8 mouse cellular contexts compared by ENCODE assay signal in the genomic region with DNA sequence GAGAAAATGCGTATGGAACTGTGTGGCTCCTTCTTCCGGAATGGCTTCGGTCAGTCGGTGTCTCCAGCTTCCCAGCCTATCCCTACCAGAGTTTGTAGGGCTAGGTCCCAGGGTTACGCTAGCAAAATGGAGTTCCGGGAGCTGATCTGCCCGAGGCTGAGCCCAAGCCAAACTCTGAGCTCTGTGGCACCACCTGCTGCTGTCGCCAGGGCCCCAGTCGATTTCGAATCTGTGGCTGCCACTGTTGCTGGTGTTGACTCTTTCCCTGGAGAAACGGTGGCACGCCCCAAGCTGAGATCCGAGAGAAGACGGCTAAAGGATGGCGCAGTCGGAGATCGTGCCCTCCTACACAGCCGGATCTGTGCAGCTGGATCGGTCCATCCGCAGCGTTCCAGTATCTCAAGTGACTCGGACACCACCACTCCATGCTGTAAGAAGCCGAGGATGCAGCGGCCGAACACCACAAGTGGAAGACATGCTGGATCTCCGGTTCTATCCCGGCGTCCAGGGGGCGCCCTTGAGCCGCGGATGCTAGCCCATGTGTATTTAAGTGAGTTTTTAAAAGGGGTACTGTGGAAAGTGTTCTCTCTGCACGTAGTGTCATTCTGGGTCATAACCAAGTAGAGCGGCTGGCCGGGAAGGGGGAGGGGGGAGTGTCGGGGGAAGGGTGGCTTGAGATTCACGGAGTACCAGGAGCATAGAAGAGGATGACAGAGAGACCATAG. TPM values are rescaled to one million over a fixed set of nuclear protein-coding genes. Genes with fewer than 3 reads are reported as not detected.
A peak's percentile ranks its signal among the peaks of the same experiment; 100 is the strongest.
DNase-seq lines count a peak whose midpoint lies in the region; ATAC-seq and TF ChIP-seq lines count a peak whose summit lies in the region.

No protein-coding gene starts in this region.

- H3K27ac ChIP-seq in embryonic facial prominence, embryonic 14.5 days (replicated peaks; ENCODE audit: low read depth, low read length) = no peak overlapping the region
- peak overlapping the region; percentile 53; the same call in 1 of the 2 replicates for H3K27ac ChIP-seq in kidney, embryonic 14.5 days (ENCODE audit: low read depth, low read length)
- H3K27ac ChIP-seq in limb, embryonic 15.5 days = peak overlapping the region; percentile 57
- no peak overlapping the region; the same call in 1 of the 2 replicates for H3K27ac ChIP-seq in midbrain, postnatal 0 days (ENCODE audit: low read depth, low read length)

- H3K9ac ChIP-seq in embryonic facial prominence, embryonic 14.5 days (ENCODE audit: low read depth, low read length) = peak overlapping the region; percentile 65
- peak overlapping the region; percentile 53 for H3K9ac ChIP-seq in kidney, embryonic 14.5 days (ENCODE audit: low read depth, low read length)
- peak overlapping the region; percentile 26; the same call in 1 of the 2 replicates for H3K9ac ChIP-seq in limb, embryonic 15.5 days
- H3K9ac ChIP-seq in midbrain, postnatal 0 days (replicated peaks; ENCODE audit: low read length, poor library complexity, severe bottlenecking) = peak overlapping the region; percentile 42; the same call in 1 of the 2 replicates

- peak overlapping the region; percentile 45 for H3K4me3 ChIP-seq in embryonic facial prominence, embryonic 14.5 days (ENCODE audit: low read depth, low read length)
- peak overlapping the region; percentile 41 for H3K4me3 ChIP-seq in kidney, embryonic 14.5 days (ENCODE audit: low read length)
- peak overlapping the region; percentile 49 for H3K4me3 ChIP-seq in limb, embryonic 15.5 days
- H3K4me3 ChIP-seq in midbrain, postnatal 0 days (ENCODE audit: low read depth, low read length) = peak overlapping the region; percentile 30

- peaks cover 3% of the 10 kb centered on the region; the same call in 1 of the 2 replicates for H3K36me3 ChIP-seq in embryonic facial prominence, embryonic 14.5 days (ENCODE audit: control insufficient read depth, insufficient read depth, low read length)
- no peaks in the 10 kb centered on the region for H3K36me3 ChIP-seq in kidney, embryonic 14.5 days (ENCODE audit: control insufficient read depth, insufficient read depth, low read length)
- no peaks in the 10 kb centered on the region for H3K36me3 ChIP-seq in limb, embryonic 15.5 days
- H3K36me3 ChIP-seq in midbrain, postnatal 0 days (ENCODE audit: insufficient read depth, low read length) = no peaks in the 10 kb centered on the region

- DNase-seq in 3134 (ENCODE audit: extremely low read depth, insufficient read length, low spot score) = peak; percentile 17
- peak; percentile 90 for DNase-seq in adrenal gland, postnatal 25 days
- peak; percentile 85 for DNase-seq in embryonic facial prominence, embryonic 14.5 days (ENCODE audit: low spot score)
- DNase-seq in heart, adult 9 months (ENCODE audit: low spot score in 2 of 2) = peak; percentile 74 to 83
- DNase-seq in midbrain, postnatal 0 days (ENCODE audit: low spot score) = peak; percentile 75
- DNase-seq in spleen, postnatal 36 days (ENCODE audit: low spot score in 2 of 2) = peak; percentile 80 to 88

- 1% methylated on average over 36 of the region's 36 CpGs for WGBS in embryonic facial prominence, embryonic 14.5 days
- 1% methylated on average over 36 of the region's 36 CpGs for WGBS in kidney, embryonic 14.5 days
- WGBS in limb, embryonic 15.5 days = 1% methylated on average over 36 of the region's 36 CpGs
- 1% methylated on average over 36 of the region's 36 CpGs for WGBS in midbrain, postnatal 0 days

- no peaks in the 10 kb centered on the region for H3K27me3 ChIP-seq in embryonic facial prominence, embryonic 14.5 days (replicated peaks; ENCODE audit: control insufficient read depth, insufficient read depth, low read length)
- no peaks in the 10 kb centered on the region for H3K27me3 ChIP-seq in kidney, embryonic 14.5 days (ENCODE audit: control insufficient read depth, insufficient read depth, low read length)
- H3K27me3 ChIP-seq in limb, embryonic 15.5 days = no peaks in the 10 kb centered on the region
- no peaks in the 10 kb centered on the region for H3K27me3 ChIP-seq in midbrain, postnatal 0 days (ENCODE audit: insufficient read depth, low read length)

- ATAC-seq in embryonic facial prominence, embryonic 14.5 days (ENCODE audit: low read depth) = peak; percentile 81
- ATAC-seq in kidney, embryonic 14.5 days (ENCODE audit: low FRiP score, low TSS enrichment) = peak; percentile 78
- peak; percentile 63; the same call in 1 of the 2 replicates for ATAC-seq in limb, embryonic 15.5 days (ENCODE audit: insufficient number of reproducible peaks, low FRiP score, low TSS enrichment, low read depth)
- ATAC-seq in midbrain, postnatal 0 days (ENCODE audit: low FRiP score) = peak; percentile 52; the same call in 1 of the 2 replicates

- H3K9me3 ChIP-seq in embryonic facial prominence, embryonic 14.5 days (ENCODE audit: control insufficient read depth, low read length) = no peaks in the 10 kb centered on the region
- no peaks in the 10 kb centered on the region for H3K9me3 ChIP-seq in kidney, embryonic 14.5 days (ENCODE audit: control insufficient read depth, low read length)
- H3K9me3 ChIP-seq in limb, embryonic 15.5 days = no peaks in the 10 kb centered on the region
- no peaks in the 10 kb centered on the region for H3K9me3 ChIP-seq in midbrain, postnatal 0 days (ENCODE audit: low read length)

- no peaks in the 10 kb centered on the region; the same call in 1 of the 2 replicates for H3K4me1 ChIP-seq in embryonic facial prominence, embryonic 14.5 days (ENCODE audit: control insufficient read depth, insufficient read depth, low read length)
- peaks cover 12% of the 10 kb centered on the region for H3K4me1 ChIP-seq in kidney, embryonic 14.5 days (ENCODE audit: control insufficient read depth, insufficient read depth, low read length)
- peaks cover 8% of the 10 kb centered on the region; the same call in 1 of the 2 replicates for H3K4me1 ChIP-seq in limb, embryonic 15.5 days
- peaks cover 4% of the 10 kb centered on the region; the same call in 1 of the 2 replicates for H3K4me1 ChIP-seq in midbrain, postnatal 0 days (ENCODE audit: insufficient read depth, low read length)

- peak overlapping the region; percentile 68 for H3K4me2 ChIP-seq in embryonic facial prominence, embryonic 14.5 days (ENCODE audit: low read depth, low read length)
- H3K4me2 ChIP-seq in kidney, embryonic 14.5 days (replicated peaks; ENCODE audit: low read depth, low read length) = peak overlapping the region; percentile 68
- H3K4me2 ChIP-seq in limb, embryonic 15.5 days = peak overlapping the region; percentile 75
- H3K4me2 ChIP-seq in midbrain, postnatal 0 days (ENCODE audit: low read depth, low read length, poor library complexity, severe bottlenecking) = peak overlapping the region; percentile 54

- peak; percentile 67 for TF ChIP-seq CTCF in midbrain, postnatal 0 days (IDR thresholded peaks at IDR 0.05)

RNA-seq across cellular contexts. Expression of a gene that starts 6.7 kb away (rescaled TPM):
- total RNA-seq in adrenal gland, postnatal 25 days (2021) = 33.5 and 35.2 TPM in 2 replicates
- polyA plus RNA-seq in embryonic facial prominence, embryonic 14.5 days (2014; fragmentation: Nextera tagmentation; extraction: Ambion mirVana) = 6.4 and 6.9 TPM in 2 replicates
- polyA plus RNA-seq in kidney, embryonic 14.5 days (2014; fragmentation: Nextera tagmentation; extraction: Ambion mirVana) = 17.7 and 19.7 TPM in 2 replicates
- polyA plus RNA-seq in limb, embryonic 15.5 days (2015; fragmentation: Nextera tagmentation; extraction: Ambion mirVana) = 6.9 and 7.0 TPM in 2 replicates
- total RNA-seq in midbrain, postnatal 0 days (2014; rRNA removed) = not detected in 2 replicates
- not detected in 2 replicates for polyA plus RNA-seq in midbrain, postnatal 0 days (2015; fragmentation: Nextera tagmentation; extraction: Ambion mirVana)

RNA-seq across cellular contexts. Expression of a gene that starts 11.6 kb away (rescaled TPM):
- total RNA-seq in adrenal gland, postnatal 25 days (2021) = 3.7 and 4.3 TPM in 2 replicates
- 4.7 and 6.4 TPM in 2 replicates for polyA plus RNA-seq in embryonic facial prominence, embryonic 14.5 days (2014; fragmentation: Nextera tagmentation; extraction: Ambion mirVana)
- polyA plus RNA-seq in kidney, embryonic 14.5 days (2014; fragmentation: Nextera tagmentation; extraction: Ambion mirVana) = 11.4 and 14.1 TPM in 2 replicates
- polyA plus RNA-seq in limb, embryonic 15.5 days (2015; fragmentation: Nextera tagmentation; extraction: Ambion mirVana) = 5.8 and 6.3 TPM in 2 replicates
- total RNA-seq in midbrain, postnatal 0 days (2014; rRNA removed) = 17.5 and 20.4 TPM in 2 replicates
- polyA plus RNA-seq in midbrain, postnatal 0 days (2015; fragmentation: Nextera tagmentation; extraction: Ambion mirVana) = 17.5 and 20.7 TPM in 2 replicates

RNA-seq across cellular contexts. Expression of a gene that starts 15.4 kb away (rescaled TPM):
- 167 and 171 TPM in 2 replicates for total RNA-seq in adrenal gland, postnatal 25 days (2021)
- 288 and 308 TPM in 2 replicates for polyA plus RNA-seq in embryonic facial prominence, embryonic 14.5 days (2014; fragmentation: Nextera tagmentation; extraction: Ambion mirVana)
- polyA plus RNA-seq in kidney, embryonic 14.5 days (2014; fragmentation: Nextera tagmentation; extraction: Ambion mirVana) = 340 and 401 TPM in 2 replicates
- 275 and 278 TPM in 2 replicates for polyA plus RNA-seq in limb, embryonic 15.5 days (2015; fragmentation: Nextera tagmentation; extraction: Ambion mirVana)
- total RNA-seq in midbrain, postnatal 0 days (2014; rRNA removed) = 282 and 300 TPM in 2 replicates
- polyA plus RNA-seq in midbrain, postnatal 0 days (2015; fragmentation: Nextera tagmentation; extraction: Ambion mirVana) = 213 and 222 TPM in 2 replicates

RNA-seq across cellular contexts. Expression of a gene that starts 15.4 kb away (rescaled TPM):
- total RNA-seq in adrenal gland, postnatal 25 days (2021) = 96.3 and 111 TPM in 2 replicates
- 166 and 174 TPM in 2 replicates for polyA plus RNA-seq in embryonic facial prominence, embryonic 14.5 days (2014; fragmentation: Nextera tagmentation; extraction: Ambion mirVana)
- 213 and 219 TPM in 2 replicates for polyA plus RNA-seq in kidney, embryonic 14.5 days (2014; fragmentation: Nextera tagmentation; extraction: Ambion mirVana)
- 192 and 199 TPM in 2 replicates for polyA plus RNA-seq in limb, embryonic 15.5 days (2015; fragmentation: Nextera tagmentation; extraction: Ambion mirVana)
- 146 and 189 TPM in 2 replicates for total RNA-seq in midbrain, postnatal 0 days (2014; rRNA removed)
- polyA plus RNA-seq in midbrain, postnatal 0 days (2015; fragmentation: Nextera tagmentation; extraction: Ambion mirVana) = 210 and 232 TPM in 2 replicates

RNA-seq across cellular contexts. Expression of a gene that starts 29.0 kb away (rescaled TPM):
- 2.0 TPM in 1 of 2 replicates, not detected in the other for total RNA-seq in adrenal gland, postnatal 25 days (2021)
- polyA plus RNA-seq in embryonic facial prominence, embryonic 14.5 days (2014; fragmentation: Nextera tagmentation; extraction: Ambion mirVana) = 1.7 and 2.4 TPM in 2 replicates
- polyA plus RNA-seq in kidney, embryonic 14.5 days (2014; fragmentation: Nextera tagmentation; extraction: Ambion mirVana) = 1.9 and 2.0 TPM in 2 replicates
- polyA plus RNA-seq in limb, embryonic 15.5 days (2015; fragmentation: Nextera tagmentation; extraction: Ambion mirVana) = 2.4 TPM in 2 replicates
- total RNA-seq in midbrain, postnatal 0 days (2014; rRNA removed) = 0.82 and 3.9 TPM in 2 replicates
- 2.7 and 4.4 TPM in 2 replicates for polyA plus RNA-seq in midbrain, postnatal 0 days (2015; fragmentation: Nextera tagmentation; extraction: Ambion mirVana)

Comparison
In these comparisons a context has a peak if more than half of its experiments do, and no peak if none do; other contexts are left out.
1. DNase-seq: peak in every context shown above with its lines; median percentile 90 in adrenal gland, postnatal 25 days; 85 in embryonic facial prominence, embryonic 14.5 days; 84 in spleen, postnatal 36 days; 78 in heart, adult 9 months; 75 in midbrain, postnatal 0 days; 17 in 3134.
2. H3K27ac ChIP-seq: peak in kidney, embryonic 14.5 days (single experiment) and limb, embryonic 15.5 days (single experiment); none in embryonic facial prominence, embryonic 14.5 days (single experiment) and midbrain, postnatal 0 days (single experiment).
3. Peak in every context shown above with its lines, with median percentiles within 50 percentile points of each other: ATAC-seq, H3K4me2 ChIP-seq, H3K4me3 ChIP-seq and H3K9ac ChIP-seq.